Mouse (Mus musculus) bone marrow macrophage, adult 2 months (primary cell): ENCODE measurements around the gene Ptpn3.

Experiments used
- CTCF ChIP-seq: IDR thresholded peaks from 2 replicates; pipeline ENCODE4 v1.5.1; 2012; ENCODE audit warnings: low read depth, mild to moderate bottlenecking, low read length, moderate library complexity
- POLR2A ChIP-seq: IDR thresholded peaks from 2 replicates; pipeline ENCODE4 v1.6.1; 2012; ENCODE audit warnings: mild to moderate bottlenecking, low read depth, low read length, borderline replicate concordance

GRCm38 (mm10) chr4:57301410-57302313 is at the start of gene Ptpn3:
- TF ChIP-seq POLR2A (no peak), CTCF (no peak)
